Mouse (Mus musculus) lung, adult 2 months (tissue): Measurements from ENCODE around the gene Scn1b. TPM values are rescaled to one million over a fixed set of nuclear protein-coding genes. Genes with fewer than 3 reads are reported as not detected.

Experiments used
- DNase-seq: peaks from one replicate; pipeline ENCODE4 v3.0.0; 2022
- H3K4me1 ChIP-seq: fragments of 200-500 bp; 2 replicates; pipeline ENCODE4 v1.6.1; 2011; ENCODE audit warnings: low read length; ENCODE audit not compliant: control insufficient read depth, insufficient read depth
- H3K4me3 ChIP-seq: fragments of 200-500 bp; replicated peaks from 2 replicates; pipeline ENCODE3; 2011; ENCODE audit warnings: low read depth, mild to moderate bottlenecking, control low read depth, low read length; ENCODE audit errors: extremely low read depth
- CTCF ChIP-seq: fragments of 200-500 bp; IDR thresholded peaks from 2 replicates; pipeline ENCODE4 v1.5.1; 2011; ENCODE audit warnings: mild to moderate bottlenecking, low read length, control low read depth; ENCODE audit not compliant: insufficient read depth
- POLR2A ChIP-seq: fragments of 200-500 bp; IDR thresholded peaks from 2 replicates; pipeline ENCODE4 v1.6.1; 2011; ENCODE audit warnings: low read depth, mild to moderate bottlenecking, control low read depth, low read length, borderline replicate concordance; ENCODE audit errors: extremely low read depth
- WGBS: fragments of 180-500 bp; shearing (Covaris S2); methylation state at CpG from one replicate; pipeline ENCODE4 v1.1.7; 2018; 5-methylcytosine and 5-hydroxymethylcytosine counted together
- polyA plus RNA-seq: library from polyadenylated mRNA; depleted of rRNA; stranded (reverse); fragments of >200 nt; gene quantifications from 2 replicates; pipeline ENCODE4 v1.2.3, GENCODE M21; 2012

Scn1b gene
- polyA plus RNA-seq, 1 experiment: 43.9 TPM

- no peak overlapping the region for H3K4me3 ChIP-seq
- no peak for TF ChIP-seq CTCF
- TF ChIP-seq POLR2A: no peak
- 24% methylated on average over 11 of the region's 12 CpGs for WGBS
- no peak for DNase-seq
- H3K4me1 ChIP-seq: no peaks in the 10 kb centered on the region
Measured at GRCm38 (mm10) chr7:31094774-31095501, 31.9 kb downstream of the Scn1b start.

- 53% methylated on average over 2 of the region's 2 CpGs for WGBS
- no peak overlapping the region for H3K4me3 ChIP-seq
- H3K4me1 ChIP-seq: peaks cover 2% of the 10 kb centered on the region; the same call in 1 of the 2 replicates
- TF ChIP-seq CTCF (no peak), POLR2A (no peak)
- no peak for DNase-seq
Measured at GRCm38 (mm10) chr7:31089721-31090120, 37.1 kb downstream of the Scn1b start.

- H3K4me1 ChIP-seq: peaks cover 2% of the 10 kb centered on the region; the same call in 1 of the 2 replicates
- H3K4me3 ChIP-seq: no peak overlapping the region
- WGBS: 58% methylated on average over 3 of the region's 3 CpGs
- DNase-seq: no peak
- TF ChIP-seq CTCF (no peak), POLR2A (no peak)
Measured at GRCm38 (mm10) chr7:31088206-31088605, 38.6 kb downstream of the Scn1b start.

DNA sequence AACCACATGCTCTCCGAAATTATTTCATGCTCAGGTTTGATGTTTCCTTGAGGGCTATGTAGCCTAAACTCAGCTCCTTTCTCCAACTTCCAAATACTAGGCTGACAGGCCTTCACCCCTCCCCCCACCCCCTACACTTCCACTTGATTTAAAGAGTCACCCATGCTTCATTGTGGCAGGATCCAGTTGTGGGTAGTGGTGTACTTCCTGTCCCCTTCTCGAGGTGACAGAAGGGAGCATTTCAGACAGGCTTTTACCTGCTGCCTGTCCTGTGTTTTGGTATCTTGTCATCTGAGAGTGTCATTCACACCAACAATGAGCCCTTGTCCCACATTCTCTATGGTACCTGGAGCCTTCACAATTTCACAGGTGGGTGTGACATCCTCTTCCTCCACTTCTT is 39.5 kb downstream of the Scn1b start:
- WGBS: 33% methylated on average over 2 of the region's 2 CpGs
- Histone ChIP-seq H3K4me1 (peaks cover 2% of the 10 kb centered on the region; the same call in 1 of the 2 replicates), H3K4me3 (no peak overlapping the region)
- DNase-seq: no peak
- no peak for TF ChIP-seq POLR2A
- no peak for TF ChIP-seq CTCF

DNA sequence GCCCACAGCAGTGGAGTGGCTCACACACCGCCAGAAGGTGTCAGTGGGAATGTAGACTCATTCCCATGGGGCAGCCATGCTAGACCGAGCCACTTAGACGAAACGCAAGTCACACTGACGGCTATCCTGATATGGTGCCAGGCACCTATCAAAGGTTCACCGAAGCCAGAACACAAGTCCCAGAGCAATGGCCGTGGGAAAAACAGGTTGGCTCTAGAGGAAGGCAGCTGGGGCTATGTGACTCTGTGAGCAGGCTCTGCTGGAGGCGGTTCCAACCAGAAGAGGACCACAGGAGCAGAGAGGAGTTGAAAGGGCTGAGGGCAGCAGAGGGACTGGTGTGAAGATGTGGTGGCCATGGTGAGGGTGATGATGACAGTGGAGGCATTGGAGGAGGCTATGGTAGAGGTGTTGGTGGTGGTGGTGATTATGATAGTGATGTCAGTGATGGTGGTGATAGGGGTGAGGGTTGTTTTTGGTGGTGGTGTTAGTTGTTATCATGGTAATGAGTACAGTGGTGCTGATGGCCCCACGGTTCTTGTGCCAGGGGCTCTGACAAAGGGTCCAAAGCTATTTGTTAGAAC is 40.5 kb downstream of the Scn1b start:
- WGBS: 86% methylated on average over 9 of the region's 9 CpGs
- no peak for TF ChIP-seq CTCF
- TF ChIP-seq POLR2A: no peak
- Histone ChIP-seq H3K4me3 (no peak overlapping the region), H3K4me1 (peaks cover 2% of the 10 kb centered on the region; the same call in 1 of the 2 replicates)
- DNase-seq: no peak

GRCm38 (mm10) chr7:31085171-31085570 is 41.6 kb downstream of the Scn1b start:
- TF ChIP-seq CTCF (no peak), POLR2A (no peak)
- peak; percentile 24 for DNase-seq

DNA sequence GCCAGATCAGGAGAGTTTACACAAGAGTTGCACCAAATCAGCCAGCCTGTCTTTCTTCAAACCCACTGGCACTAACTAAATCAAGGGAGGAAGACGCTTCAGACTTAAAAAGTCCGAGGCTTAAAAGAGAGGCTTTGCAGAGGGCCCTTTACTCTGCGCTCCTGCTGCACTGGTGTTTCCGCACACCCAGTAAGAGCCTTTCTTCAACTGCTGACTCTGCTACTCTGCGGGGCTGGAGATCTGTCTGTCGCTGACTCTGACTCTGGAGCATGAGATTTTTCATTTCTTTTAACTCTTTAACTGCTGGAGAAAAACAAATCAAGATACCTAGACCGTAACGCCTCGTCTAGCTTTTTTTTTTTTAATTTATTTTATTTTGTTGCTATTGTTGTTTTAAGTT is 42.7 kb downstream of the Scn1b start:
- no peak for TF ChIP-seq POLR2A
- TF ChIP-seq CTCF: no peak
- H3K4me3 ChIP-seq: no peak overlapping the region
- no peak for DNase-seq
- peaks cover 2% of the 10 kb centered on the region; the same call in 1 of the 2 replicates for H3K4me1 ChIP-seq
- WGBS: 58% methylated on average over 9 of the region's 9 CpGs

More at GRCm38 (mm10) chr7:31085171-31085570, 41.6 kb downstream of the Scn1b start:
- Histone ChIP-seq H3K4me3 (no peak overlapping the region), H3K4me1 (peaks cover 2% of the 10 kb centered on the region; the same call in 1 of the 2 replicates)
- WGBS: 16% methylated on average over 3 of the region's 3 CpGs

GRCm38 (mm10) chr7:31082831-31083588 is 43.8 kb downstream of the Scn1b start:
- TF ChIP-seq POLR2A: no peak
- TF ChIP-seq CTCF: no peak
- WGBS: 67% methylated on average over 14 of the region's 14 CpGs
- Histone ChIP-seq H3K4me3 (no peak overlapping the region), H3K4me1 (peaks cover 2% of the 10 kb centered on the region; the same call in 1 of the 2 replicates)
- DNase-seq: no peak

GRCm38 (mm10) chr7:31082106-31082505 is 44.7 kb downstream of the Scn1b start:
- DNase-seq: no peak
- Histone ChIP-seq H3K4me3 (no peak overlapping the region), H3K4me1 (peaks cover 2% of the 10 kb centered on the region; the same call in 1 of the 2 replicates)
- TF ChIP-seq CTCF (no peak), POLR2A (no peak)
